Comparison of ENCODE assay signal across 9 mouse cellular contexts in genomic region chr9:34993467-34994211, GRCm38 (mm10).
DNase-seq lines count a peak whose midpoint lies in the region; ATAC-seq and TF ChIP-seq lines count a peak whose summit lies in the region.
"Had no signal": no experiment of that assay in that cellular context is flagged by ENCODE, and none has a peak within 500 bp of the region (broad histone marks: within the 10 kb centered on the region; RNA-seq: fewer than 3 reads in every experiment).

No protein-coding gene starts in this region.

- H3K4me1 ChIP-seq in forebrain, embryonic 15.5 days: peaks cover 33% of the 10 kb centered on the region
- peaks cover 27% of the 10 kb centered on the region for H3K4me1 ChIP-seq in forebrain, embryonic 12.5 days
- H3K4me1 ChIP-seq in kidney, embryonic 15.5 days: peaks cover 45% of the 10 kb centered on the region
- H3K4me1 ChIP-seq in lung, adult 2 months (ENCODE audit: control insufficient read depth, insufficient read depth, low read length): peaks cover 26% of the 10 kb centered on the region
- H3K4me1 ChIP-seq in stomach, embryonic 15.5 days: peaks cover 17% of the 10 kb centered on the region

- peak; percentile 91 for DNase-seq in cerebellum, adult 11-12 months
- DNase-seq in gastrocnemius, postnatal 10 days: peak; percentile 72
- peak; percentile 93 for DNase-seq in lung, adult 2 months
- no peak for DNase-seq in c-Kit-positive CD71-positive TER-119-positive erythroid progenitor cells, embryonic 14.5 days (ENCODE audit: low spot score)

- ATAC-seq in forebrain, embryonic 15.5 days (replicated peaks): peak; percentile 51
- no peak for ATAC-seq in forebrain, embryonic 12.5 days (ENCODE audit: low FRiP score)
- no peak for ATAC-seq in kidney, embryonic 15.5 days (replicated peaks; ENCODE audit: low FRiP score)
- ATAC-seq in stomach, embryonic 15.5 days (ENCODE audit: insufficient read depth, low FRiP score, low read depth): 0 out of 2 replicates have a peak, but pooled peaks have one; percentile 43

- TF ChIP-seq POLR2A in lung, adult 2 months (IDR thresholded peaks at IDR 0.05; ENCODE audit: borderline replicate concordance, extremely low read depth, low read depth, low read length): no peak

- H3K9me3 ChIP-seq in forebrain, embryonic 15.5 days: no peaks in the 10 kb centered on the region
- no peaks in the 10 kb centered on the region for H3K9me3 ChIP-seq in forebrain, embryonic 12.5 days
- H3K9me3 ChIP-seq in kidney, embryonic 15.5 days (replicated peaks): no peaks in the 10 kb centered on the region
- H3K9me3 ChIP-seq in stomach, embryonic 15.5 days: no peaks in the 10 kb centered on the region

- no peak overlapping the region for H3K4me3 ChIP-seq in forebrain, embryonic 15.5 days
- H3K4me3 ChIP-seq in forebrain, embryonic 12.5 days (replicated peaks): no peak overlapping the region
- no peak overlapping the region for H3K4me3 ChIP-seq in kidney, embryonic 15.5 days (replicated peaks)
- H3K4me3 ChIP-seq in lung, adult 2 months (replicated peaks; ENCODE audit: extremely low read depth, low read depth, low read length): no peak overlapping the region
- no peak overlapping the region for H3K4me3 ChIP-seq in stomach, embryonic 15.5 days (replicated peaks)
- H3K4me3 ChIP-seq: erythroblast, embryonic 14.5 days had no signal

- no peak overlapping the region for H3K4me2 ChIP-seq in forebrain, embryonic 15.5 days (replicated peaks)
- H3K4me2 ChIP-seq in forebrain, embryonic 12.5 days: no peak overlapping the region
- H3K4me2 ChIP-seq in kidney, embryonic 15.5 days: no peak overlapping the region
- H3K4me2 ChIP-seq in stomach, embryonic 15.5 days: no peak overlapping the region

- H3K9ac ChIP-seq in forebrain, embryonic 15.5 days (replicated peaks): no peak overlapping the region
- H3K9ac ChIP-seq in forebrain, embryonic 12.5 days: no peak overlapping the region
- no peak overlapping the region for H3K9ac ChIP-seq in kidney, embryonic 15.5 days
- H3K9ac ChIP-seq in stomach, embryonic 15.5 days: no peak overlapping the region

- no peak for TF ChIP-seq CTCF in lung, adult 2 months (IDR thresholded peaks at IDR 0.05; ENCODE audit: insufficient read depth, low read length)

- H3K27me3 ChIP-seq in forebrain, embryonic 15.5 days: no peaks in the 10 kb centered on the region
- H3K27me3 ChIP-seq in forebrain, embryonic 12.5 days: 0 out of 2 replicates have a peak, but pooled peaks cover 10% of the 10 kb centered on the region
- H3K27me3 ChIP-seq in kidney, embryonic 15.5 days: no peaks in the 10 kb centered on the region
- H3K27me3 ChIP-seq in stomach, embryonic 15.5 days (replicated peaks): no peaks in the 10 kb centered on the region

- H3K36me3 ChIP-seq in forebrain, embryonic 15.5 days: 0 out of 2 replicates have a peak, but pooled peaks cover 3% of the 10 kb centered on the region
- no peaks in the 10 kb centered on the region for H3K36me3 ChIP-seq in forebrain, embryonic 12.5 days (replicated peaks)
- H3K36me3 ChIP-seq in kidney, embryonic 15.5 days: no peaks in the 10 kb centered on the region
- H3K36me3 ChIP-seq in stomach, embryonic 15.5 days: no peaks in the 10 kb centered on the region

- WGBS in forebrain, embryonic 15.5 days: 61% methylated on average over 4 of the region's 4 CpGs
- WGBS in forebrain, embryonic 12.5 days: 83% methylated on average over 4 of the region's 4 CpGs
- 65% methylated on average over 4 of the region's 4 CpGs for WGBS in kidney, embryonic 15.5 days
- 25% methylated on average over 4 of the region's 4 CpGs for WGBS in lung, adult 2 months
- WGBS in stomach, embryonic 15.5 days: 56% methylated on average over 4 of the region's 4 CpGs

- no peak overlapping the region for H3K27ac ChIP-seq in forebrain, embryonic 15.5 days (replicated peaks)
- H3K27ac ChIP-seq in forebrain, embryonic 12.5 days: no peak overlapping the region
- H3K27ac ChIP-seq in kidney, embryonic 15.5 days: 0 out of 2 replicates have a peak overlapping the region, but pooled peaks have one; percentile 8
- 0 out of 2 replicates have a peak overlapping the region, but pooled peaks have one; percentile 13 for H3K27ac ChIP-seq in stomach, embryonic 15.5 days

Comparison
In these comparisons a context has a peak if more than half of its experiments do, and no peak if none do; other contexts are left out.
1. ATAC-seq: peak in forebrain, embryonic 15.5 days (single experiment) and stomach, embryonic 15.5 days (single experiment); none in forebrain, embryonic 12.5 days (single experiment) and kidney, embryonic 15.5 days (single experiment).
2. H3K27ac ChIP-seq: peak in kidney, embryonic 15.5 days (single experiment) and stomach, embryonic 15.5 days (single experiment); none in forebrain, embryonic 15.5 days (single experiment) and forebrain, embryonic 12.5 days (single experiment).